Mouse (Mus musculus) embryonic facial prominence, embryonic 14.5 days (tissue): Measurements from ENCODE around the gene Ugt1a6b. TPM values are rescaled to one million over a fixed set of nuclear protein-coding genes. Genes with fewer than 3 reads are reported as not detected.
"Not testable (repeated sequence)": the region's sequence is repeated elsewhere in the genome, so short reads cannot be mapped to it uniquely, and the experiment has no call there.

Source experiments
- ATAC-seq: fragments of 200-750 bp; cut with Nextera tagmentation; 2 replicates; pipeline ENCODE4 v1.8.0; 2017; ENCODE audit warnings: low read depth, moderate number of reproducible peaks, moderate TSS enrichment
- DNase-seq: peaks from one replicate; pipeline ENCODE4 v3.0.0-alpha.2; 2015; ENCODE audit warnings: low spot score
- H3K27ac ChIP-seq: fragments of 300-500 bp; sonication (generic); replicated peaks from 2 replicates; pipeline ENCODE4 v1.5.1; 2014; ENCODE audit warnings: low read depth, mild to moderate bottlenecking, low read length, moderate library complexity
- H3K27me3 ChIP-seq: fragments of 300-500 bp; sonication (generic); replicated peaks from 2 replicates; pipeline ENCODE4 v1.6.1; 2014; ENCODE audit warnings: low read length; ENCODE audit not compliant: control insufficient read depth, insufficient read depth
- H3K36me3 ChIP-seq: fragments of 300-500 bp; sonication (generic); 2 replicates; pipeline ENCODE4 v1.6.1; 2014; ENCODE audit warnings: low read length, mixed read lengths; ENCODE audit not compliant: control insufficient read depth, insufficient read depth
- H3K4me1 ChIP-seq: fragments of 300-500 bp; sonication (generic); 2 replicates; pipeline ENCODE4 v1.6.1; 2014; ENCODE audit warnings: antibody characterized with exemption, low read length; ENCODE audit not compliant: control insufficient read depth, insufficient read depth
- H3K4me2 ChIP-seq: fragments of 300-500 bp; sonication (generic); 2 replicates; pipeline ENCODE4 v1.6.1; 2014; ENCODE audit warnings: low read depth, mild to moderate bottlenecking, low read length, moderate library complexity, mixed read lengths
- H3K4me3 ChIP-seq: fragments of 300-500 bp; sonication (generic); 2 replicates; pipeline ENCODE4 v1.5.1; 2014; ENCODE audit warnings: low read depth, mild to moderate bottlenecking, low read length
- H3K9ac ChIP-seq: fragments of 300-500 bp; sonication (generic); 2 replicates; pipeline ENCODE4 v1.6.1; 2014; ENCODE audit warnings: low read depth, mild to moderate bottlenecking, low read length, moderate library complexity, mixed read lengths
- H3K9me3 ChIP-seq: fragments of 300-500 bp; sonication (generic); 2 replicates; pipeline ENCODE4 v1.6.1; 2016; ENCODE audit warnings: low read length; ENCODE audit not compliant: control insufficient read depth
- WGBS: fragments of 180-500 bp; shearing (Covaris S2); extraction: QIAGEN DNeasy Blood & Tissue Kit; methylation state at CpG from one replicate; pipeline ENCODE4 v1.1.7; 2014; 5-methylcytosine and 5-hydroxymethylcytosine counted together
- polyA plus RNA-seq: library from polyadenylated mRNA; unstranded; fragments of >200 nt; fragmentation: Nextera tagmentation; extraction: Ambion mirVana; gene quantifications from 2 replicates; pipeline ENCODE4 v1.2.1, GENCODE M21; 2014

The Ugt1a6b gene
- polyA plus RNA-seq, 1 experiment from 2014 or later, result 2.0 TPM

DNA sequence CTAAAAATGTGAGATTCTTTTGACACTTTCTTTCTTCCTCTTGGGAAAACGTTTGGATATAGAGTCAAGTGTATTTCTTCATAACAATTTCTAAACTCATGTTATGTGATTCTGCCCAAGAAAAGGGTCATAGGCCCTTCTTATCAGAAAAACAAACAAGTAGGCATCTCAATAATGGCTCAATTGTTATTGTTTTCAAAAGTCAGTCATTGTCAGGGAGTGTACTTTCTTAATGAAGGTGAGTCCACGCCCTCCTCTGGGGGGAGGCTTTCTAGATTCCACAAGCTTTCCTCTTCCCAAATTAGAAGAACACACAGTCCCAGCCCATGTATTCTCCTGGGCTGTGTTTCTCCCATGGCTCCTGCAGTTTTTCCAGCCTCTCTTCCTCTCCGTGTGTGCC, 15.5 kb upstream of the Ugt1a6b start, which contains the start of gene Ugt1a8:
Gene Ugt1a8, plus strand, starts transcription at position 301 of the 400 bp plus-strand sequence.
- ATAC-seq (no peak), DNase-seq (no peak)
- WGBS, result 68% methylated on average over 3 of the region's 3 CpGs
- H3K9ac ChIP-seq, result no peak within 1 kb of the TSS
- H3K9me3 ChIP-seq, result no peaks in the 10 kb centered on the region
- no peak within 1 kb of the TSS for H3K27ac ChIP-seq
- H3K4me1 ChIP-seq, result no peaks in the 10 kb centered on the region
- no peak within 1 kb of the TSS for H3K4me2 ChIP-seq
- no peaks in the 10 kb centered on the region for H3K27me3 ChIP-seq
- no peaks in the 10 kb centered on the region for H3K36me3 ChIP-seq
- no peak within 1 kb of the TSS for H3K4me3 ChIP-seq

DNA sequence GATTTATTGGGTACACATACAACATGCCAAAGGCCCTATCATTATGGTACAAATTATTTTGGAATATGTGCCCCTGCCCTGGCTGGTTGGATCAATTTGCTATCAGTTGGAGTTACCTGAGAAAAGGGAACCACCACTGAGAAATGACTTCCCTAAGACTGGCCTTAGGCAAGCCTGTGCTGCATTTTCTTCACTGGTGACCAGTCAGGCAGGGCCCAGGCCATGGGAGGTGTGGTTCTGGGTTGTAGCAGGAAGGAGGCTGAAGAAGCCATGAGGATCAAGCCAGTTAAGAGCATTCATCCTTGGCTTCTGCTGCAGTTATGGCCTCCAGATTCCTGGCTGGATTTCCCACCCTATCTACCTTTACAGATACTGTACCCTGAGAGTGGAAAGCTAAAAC, 10.7 kb upstream of the Ugt1a6b start:
- no peaks in the 10 kb centered on the region for H3K27me3 ChIP-seq
- DNase-seq (no peak), ATAC-seq (no peak)
- no peak overlapping the region for H3K9ac ChIP-seq
- H3K4me2 ChIP-seq, result no peak overlapping the region
- no peak overlapping the region for H3K27ac ChIP-seq
- H3K4me3 ChIP-seq, result no peak overlapping the region
- H3K9me3 ChIP-seq, result no peaks in the 10 kb centered on the region
- H3K4me1 ChIP-seq, result peaks cover 5% of the 10 kb centered on the region; the same call in 1 of the 2 replicates
- H3K36me3 ChIP-seq, result no peaks in the 10 kb centered on the region

DNA sequence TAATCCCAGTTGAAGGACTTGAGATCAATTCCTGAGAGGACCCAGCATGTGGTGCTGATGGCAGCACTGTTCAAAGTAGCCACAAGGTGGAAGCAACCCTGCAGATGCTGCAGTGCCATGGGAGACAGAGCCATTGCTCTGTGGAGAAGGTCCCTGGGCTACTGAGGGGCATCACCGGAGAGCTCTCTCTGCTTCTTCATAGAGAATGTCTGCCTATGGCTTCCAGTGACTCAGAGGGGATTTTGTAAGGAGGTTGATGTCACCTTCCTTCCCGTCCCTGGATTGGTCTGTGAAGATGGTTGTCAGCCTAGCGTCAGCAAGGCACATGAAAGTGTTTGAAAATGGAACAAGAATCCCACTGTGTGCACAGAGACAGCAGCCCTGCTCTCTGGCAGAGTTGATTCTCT, 8.8 kb upstream of the Ugt1a6b start:
- not testable (repeated sequence) for H3K9ac ChIP-seq, H3K27me3 ChIP-seq, H3K4me3 ChIP-seq, H3K36me3 ChIP-seq, H3K4me1 ChIP-seq, H3K9me3 ChIP-seq, DNase-seq, H3K4me2 ChIP-seq, ATAC-seq
- 74% methylated on average over 3 of the region's 3 CpGs for WGBS
- H3K27ac ChIP-seq, result 0 out of 2 replicates have a peak overlapping the region, but pooled peaks have one; percentile 80

DNA sequence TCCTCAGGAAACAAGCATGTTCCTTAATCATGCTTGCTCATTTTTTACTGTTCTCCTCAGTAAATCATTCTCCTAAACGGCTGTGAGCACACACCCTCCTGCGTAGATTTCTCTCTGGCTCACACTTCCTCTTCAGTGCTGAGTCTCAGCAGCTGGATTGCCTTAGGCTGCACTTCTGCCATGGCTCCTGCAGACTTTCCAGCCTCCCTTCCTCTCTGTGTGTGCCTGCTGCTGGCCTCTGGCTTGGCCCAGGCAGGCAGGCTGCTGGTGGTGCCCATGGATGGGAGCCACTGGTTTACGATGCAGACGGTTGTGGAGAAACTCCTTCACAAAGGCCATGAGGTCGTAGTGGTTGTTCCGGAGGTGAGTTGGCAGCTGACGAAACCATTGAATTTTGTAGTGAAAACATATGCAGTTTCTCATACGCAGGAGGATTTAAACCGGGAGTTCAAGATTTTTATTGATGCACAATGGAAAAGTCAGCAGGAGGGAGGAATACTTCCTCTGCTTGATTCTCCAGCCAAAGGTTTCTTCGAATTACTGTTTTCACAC, 8.0 kb upstream of the Ugt1a6b start, which contains the start of gene Ugt1a7c:
Gene Ugt1a7c, plus strand, starts transcription at position 122 of the 552 bp plus-strand sequence.
- peak within 1 kb of the TSS; percentile 80 for H3K27ac ChIP-seq
- ATAC-seq, result no peak

DNA sequence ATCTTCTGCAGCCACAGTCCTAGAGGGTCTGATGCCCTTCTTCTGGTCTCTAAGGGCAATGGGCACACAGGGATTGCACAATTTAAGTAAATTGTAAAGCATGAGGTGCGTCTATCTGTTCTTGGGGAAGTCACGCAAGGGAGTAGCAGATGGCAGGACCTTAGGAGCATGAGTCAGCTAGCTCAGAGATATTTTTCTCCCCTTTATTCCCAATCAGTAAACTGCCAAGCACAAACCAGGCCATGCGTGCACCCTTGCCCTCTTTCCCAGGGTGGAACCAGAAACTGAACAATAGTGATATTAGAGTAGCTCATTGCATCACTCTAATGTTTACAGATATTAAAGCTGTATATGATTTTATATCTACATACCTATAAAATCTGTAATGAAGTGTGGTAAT, 4.5 kb upstream of the Ugt1a6b start:
- H3K36me3 ChIP-seq, H3K9ac ChIP-seq, H3K4me1 ChIP-seq, ATAC-seq, H3K27ac ChIP-seq, H3K4me3 ChIP-seq, DNase-seq, H3K9me3 ChIP-seq, H3K4me2 ChIP-seq, H3K27me3 ChIP-seq: not testable (repeated sequence)
- 93% methylated on average over 3 of the region's 3 CpGs for WGBS

More for the DNA sequence above, 8.0 kb upstream of the Ugt1a6b start, which contains the start of gene Ugt1a7c:
- peaks cover 5% of the 10 kb centered on the region; the same call in 1 of the 2 replicates for H3K4me1 ChIP-seq
- H3K27me3 ChIP-seq, result no peaks in the 10 kb centered on the region
- no peak within 1 kb of the TSS for H3K4me3 ChIP-seq
- WGBS, result 30% methylated on average over 10 of the region's 10 CpGs
- H3K9me3 ChIP-seq, result no peaks in the 10 kb centered on the region
- no peaks in the 10 kb centered on the region for H3K36me3 ChIP-seq
- DNase-seq, result peak; percentile 61
- peak within 1 kb of the TSS; percentile 36; the same call in 1 of the 2 replicates for H3K4me2 ChIP-seq
- H3K9ac ChIP-seq, result no peak within 1 kb of the TSS; the same call in 1 of the 2 replicates

DNA sequence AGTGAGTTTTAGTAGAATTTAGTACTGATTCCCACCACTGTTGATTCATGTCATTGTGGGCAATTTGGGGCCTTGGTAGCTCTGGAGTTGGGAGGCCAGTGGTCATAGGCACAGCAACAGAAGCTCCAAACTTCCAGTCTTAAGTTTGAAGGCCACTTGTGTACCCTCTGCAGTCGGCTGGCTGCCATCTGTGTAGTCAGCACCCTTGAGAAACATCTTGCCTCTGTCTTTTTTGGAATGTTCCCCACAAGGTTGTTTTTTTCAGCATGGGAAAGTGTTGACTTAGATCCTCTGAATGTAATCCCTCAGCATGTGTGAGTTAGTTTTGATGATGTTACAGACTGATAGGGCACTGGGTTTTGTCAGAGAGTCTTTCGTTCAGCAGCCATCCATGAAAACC, 3.4 kb upstream of the Ugt1a6b start:
- not testable (repeated sequence) for H3K27me3 ChIP-seq, H3K4me1 ChIP-seq, H3K9ac ChIP-seq, H3K27ac ChIP-seq, H3K9me3 ChIP-seq, ATAC-seq, H3K4me2 ChIP-seq, H3K4me3 ChIP-seq, H3K36me3 ChIP-seq, DNase-seq
- WGBS, result 75% methylated on average over 2 of the region's 2 CpGs

DNA sequence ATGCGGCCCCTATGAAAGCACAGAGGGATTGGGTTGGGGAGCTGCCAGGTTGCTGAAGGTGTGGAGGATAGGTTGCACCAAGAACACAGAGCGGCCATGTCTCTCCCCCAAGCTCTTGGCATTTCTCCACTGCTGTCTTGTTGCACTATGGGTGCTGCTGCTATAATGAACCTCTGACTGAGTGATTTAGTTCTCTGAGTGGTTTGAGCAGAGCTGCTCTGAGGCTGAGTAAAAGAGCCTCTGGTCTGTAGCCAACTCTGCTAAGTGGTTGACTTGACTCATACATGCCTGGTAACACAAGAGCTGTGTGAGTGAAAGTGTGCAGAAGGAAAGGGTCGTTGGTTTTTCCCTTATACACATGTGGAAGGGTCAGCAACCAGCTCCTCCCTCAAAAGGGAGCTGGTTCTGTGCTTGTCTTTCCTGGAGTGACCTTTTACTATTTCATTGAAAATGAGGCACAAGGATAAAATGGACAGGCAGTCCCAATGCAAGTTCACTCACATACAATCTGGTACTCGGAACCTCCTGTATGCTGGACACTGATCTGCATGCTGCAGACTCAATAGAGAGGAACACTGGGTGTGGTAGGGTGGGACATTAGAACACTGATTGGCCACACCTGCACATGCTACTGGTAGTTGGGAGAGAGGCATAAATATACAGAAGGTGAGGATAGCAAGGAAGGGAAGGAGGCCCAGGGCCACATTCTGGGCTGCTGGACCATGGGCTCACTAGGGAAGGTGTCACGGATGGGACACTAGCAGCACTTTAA, 831 bp downstream of the Ugt1a6b start:
- not testable (repeated sequence) for H3K4me1 ChIP-seq, H3K4me3 ChIP-seq, H3K36me3 ChIP-seq, H3K9me3 ChIP-seq, H3K27ac ChIP-seq, DNase-seq, ATAC-seq, H3K27me3 ChIP-seq, H3K9ac ChIP-seq, H3K4me2 ChIP-seq
- 74% methylated on average over 4 of the region's 5 CpGs for WGBS

DNA sequence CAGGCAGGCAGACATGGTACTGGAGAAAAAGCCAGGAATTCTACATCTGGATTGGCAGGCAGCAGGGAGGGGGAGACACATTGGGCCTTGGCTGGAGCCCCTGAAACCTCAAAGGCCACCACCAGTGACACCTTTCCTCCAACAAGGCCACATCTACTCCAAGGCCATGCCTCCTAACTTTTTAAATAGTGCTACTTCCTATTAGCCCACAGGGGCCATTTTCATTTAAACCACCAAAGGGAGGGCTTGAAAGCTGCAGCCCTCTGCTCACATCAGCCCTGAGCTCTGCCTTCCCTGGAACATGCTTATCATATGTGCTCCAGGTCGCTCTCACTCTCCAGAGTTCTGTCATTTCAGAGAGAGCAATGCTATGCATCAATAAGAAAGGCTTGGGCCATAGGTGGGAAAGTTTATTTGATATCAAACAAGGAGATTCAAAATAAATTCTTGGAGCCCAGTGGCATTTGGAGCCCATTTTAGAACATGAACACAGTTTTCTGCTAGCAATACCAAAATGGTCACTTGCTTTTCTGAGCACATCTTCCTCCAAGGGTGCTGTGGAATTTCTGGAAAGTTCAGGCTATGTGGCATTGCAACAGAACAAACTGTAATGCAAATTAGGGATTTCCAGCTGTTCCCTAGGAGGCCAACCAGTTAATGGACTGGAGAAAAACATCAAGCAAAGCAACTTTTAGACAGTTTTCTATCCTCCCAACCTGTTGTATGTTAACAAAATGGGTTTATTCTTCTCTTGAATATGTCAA, 1.8 kb downstream of the Ugt1a6b start:
- Histone ChIP-seq H3K27ac (no peak overlapping the region), H3K9ac (no peak overlapping the region), H3K36me3 (no peaks in the 10 kb centered on the region), H3K4me1 (no peaks in the 10 kb centered on the region), H3K4me2 (no peak overlapping the region), H3K9me3 (no peaks in the 10 kb centered on the region), H3K4me3 (no peak overlapping the region), H3K27me3 (no peaks in the 10 kb centered on the region)
- ATAC-seq (no peak), DNase-seq (no peak)
- WGBS, result 72% methylated on average over 1 of the region's 1 CpGs
